Mouse (Mus musculus) CH12.LX (cell line): Measurements from ENCODE around the gene Ctnnbip1.

Source experiments
- CTCF ChIP-seq, 2 experiments: IDR thresholded peaks in 1 of 2; conservative IDR thresholded peaks in 1 of 2; 2 replicates each; pipeline ENCODE4 v1.5.1; 2011 to 2012; ENCODE audit warnings: low read depth in 2 of 2, low read length in 2 of 2, improper control_type of control experiment in 1 of 2, inconsistent platforms in 1 of 2, mild to moderate bottlenecking in 1 of 2, moderate library complexity in 1 of 2
- IRF4 ChIP-seq: IDR thresholded peaks from 2 replicates; pipeline ENCODE4 v1.6.1; 2014; ENCODE audit warnings: low read depth, mild to moderate bottlenecking, inconsistent platforms, low read length, improper control_type of control experiment
- MAX ChIP-seq: IDR thresholded peaks from 2 replicates; pipeline ENCODE4 v1.6.1; 2011; ENCODE audit warnings: low read length, improper control_type of control experiment
- MAZ ChIP-seq: IDR thresholded peaks from 2 replicates; pipeline ENCODE4 v1.6.1; 2012; ENCODE audit warnings: low read depth, mild to moderate bottlenecking, inconsistent platforms, low read length, improper control_type of control experiment, moderate library complexity
- NRF1 ChIP-seq: IDR thresholded peaks from 2 replicates; pipeline ENCODE4 v1.6.1; 2014; ENCODE audit warnings: low read depth, mild to moderate bottlenecking, inconsistent platforms, low read length, improper control_type of control experiment, moderate library complexity
- POLR2A ChIP-seq: IDR thresholded peaks from 2 replicates; pipeline ENCODE4 v1.6.1; 2011; ENCODE audit warnings: low read depth, mild to moderate bottlenecking, improper control_type of control experiment, low read length
- POLR2AphosphoS2 ChIP-seq: IDR thresholded peaks from 2 replicates; pipeline ENCODE4 v1.6.1; 2011; ENCODE audit warnings: low read depth, low read length, improper control_type of control experiment
- TCF12 ChIP-seq: IDR thresholded peaks from 2 replicates; pipeline ENCODE4 v1.6.1; 2014; ENCODE audit warnings: low read depth, mild to moderate bottlenecking, inconsistent platforms, low read length, improper control_type of control experiment
- ZC3H11A ChIP-seq: IDR thresholded peaks from 2 replicates; pipeline ENCODE4 v1.6.1; 2012; ENCODE audit warnings: low read depth, mild to moderate bottlenecking, inconsistent platforms, low read length, improper control_type of control experiment
- ZMIZ1 ChIP-seq: IDR thresholded peaks from 2 replicates; pipeline ENCODE4 v1.6.1; 2012; ENCODE audit warnings: low read depth, mild to moderate bottlenecking, inconsistent platforms, low read length, improper control_type of control experiment
- ZNF384 ChIP-seq: IDR thresholded peaks from 2 replicates; pipeline ENCODE4 v1.6.1; 2012; ENCODE audit warnings: low read depth, low read length, improper control_type of control experiment, inconsistent platforms

DNA sequence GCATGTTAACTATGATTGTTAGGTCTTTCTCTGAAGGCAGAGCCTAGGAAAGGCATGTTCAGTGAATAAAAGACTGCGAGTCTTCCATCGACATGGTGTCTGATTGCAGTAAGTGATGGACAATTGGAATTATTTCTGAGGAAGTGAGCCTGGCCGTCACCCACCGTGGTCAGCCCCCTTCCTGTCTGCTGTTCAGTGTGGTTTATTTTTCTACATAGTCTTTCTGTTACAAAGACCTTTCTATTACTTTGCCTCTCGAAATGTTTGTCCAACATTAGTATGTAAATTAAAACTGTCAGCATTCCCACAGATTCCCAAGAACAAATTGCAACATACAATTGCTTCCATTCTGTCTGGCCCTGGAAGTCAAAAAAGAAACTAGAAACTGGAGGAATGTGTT, 18.2 kb upstream of the Ctnnbip1 start:
- TF ChIP-seq POLR2A (no peak), MAX (no peak), ZNF384 (no peak), CTCF (conservative IDR thresholded peaks at IDR 0.05 in 1 of 2, IDR thresholded peaks at IDR 0.05 in 1 of 2; ENCODE audit: low read depth in 2 of 2, low read length in 2 of 2) (no peak), MAZ (no peak), ZC3H11A (no peak), POLR2AphosphoS2 (no peak), TCF12 (no peak), ZMIZ1 (no peak), IRF4 (no peak), NRF1 (no peak)
